Mouse (Mus musculus): ENCODE results near the gene Zfr2. TPM values are rescaled to one million over a fixed set of nuclear protein-coding genes. Genes with fewer than 3 reads are reported as not detected.
A peak's percentile ranks its signal among the peaks of the same experiment; 100 is the strongest.

Gene Zfr2
- polyA plus RNA-seq, 1 experiment from 2014 or later, result 11.6 TPM

- H3K4me3 ChIP-seq, result peak within 1 kb of the TSS; percentile 79
- under 1% methylated on average over 76 of the region's 80 CpGs for WGBS
- peak within 1 kb of the TSS; percentile 91 for H3K4me2 ChIP-seq (replicated peaks)
- no peaks in the 10 kb centered on the region for H3K9me3 ChIP-seq
- H3K36me3 ChIP-seq, result no peaks in the 10 kb centered on the region
- peak within 1 kb of the TSS; percentile 86 for H3K9ac ChIP-seq
- peak; percentile 94 for ATAC-seq (ENCODE audit: low FRiP score, low read depth)
- H3K4me1 ChIP-seq, result peaks cover 47% of the 10 kb centered on the region
- H3K27me3 ChIP-seq, result peaks cover 35% of the 10 kb centered on the region
- peak within 1 kb of the TSS; percentile 85 for H3K27ac ChIP-seq
Measured at GRCm38 (mm10) chr10:81292554-81293333, 59.8 kb downstream of the Zfr2 start, which contains the start of gene Pip5k1c. Gene Pip5k1c, plus strand, starts transcription at chr10:81292963.

GRCm38 (mm10) chr10:81293334-81294030 lies 60.5 kb downstream of the Zfr2 start:
- Histone ChIP-seq H3K4me2 (replicated peaks) (peak overlapping the region; percentile 91), H3K36me3 (no peaks in the 10 kb centered on the region), H3K27me3 (peaks cover 27% of the 10 kb centered on the region), H3K27ac (peak overlapping the region; percentile 85), H3K9ac (peak overlapping the region; percentile 86), H3K9me3 (no peaks in the 10 kb centered on the region), H3K4me3 (peak overlapping the region; percentile 79), H3K4me1 (peaks cover 50% of the 10 kb centered on the region)
- ATAC-seq (ENCODE audit: low FRiP score, low read depth), result no peak
- 3% methylated on average over 25 of the region's 25 CpGs for WGBS

DNA sequence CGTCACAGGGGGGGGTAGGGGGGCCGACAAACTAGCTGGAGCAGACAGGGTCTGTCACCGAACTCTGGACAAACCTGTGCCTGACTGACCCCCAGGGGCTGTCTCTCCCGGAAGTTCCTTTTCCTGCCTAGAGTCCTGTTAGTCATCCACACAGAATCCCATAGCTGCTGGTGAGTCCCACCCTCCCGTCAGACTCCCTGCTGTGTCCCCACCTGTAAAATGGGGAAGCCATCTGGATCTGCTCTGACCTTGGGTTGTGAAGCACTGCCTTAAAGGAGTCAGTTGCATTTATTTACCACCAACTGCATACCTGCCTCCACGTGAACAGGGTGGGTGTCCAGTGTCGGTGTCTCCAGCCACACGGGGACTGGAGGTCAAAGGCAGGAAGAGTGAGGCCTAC lies 61.5 kb downstream of the Zfr2 start:
- no peak for ATAC-seq (ENCODE audit: low FRiP score, low read depth)
- peaks cover 49% of the 10 kb centered on the region for H3K4me1 ChIP-seq
- no peaks in the 10 kb centered on the region for H3K36me3 ChIP-seq
- WGBS, result 33% methylated on average over 8 of the region's 8 CpGs
- no peaks in the 10 kb centered on the region for H3K9me3 ChIP-seq
- H3K27ac ChIP-seq, result no peak overlapping the region
- H3K27me3 ChIP-seq, result peaks cover 24% of the 10 kb centered on the region
- H3K4me2 ChIP-seq (replicated peaks), result peak overlapping the region; percentile 91
- peak overlapping the region; percentile 79 for H3K4me3 ChIP-seq
- H3K9ac ChIP-seq, result peak overlapping the region; percentile 86

DNA sequence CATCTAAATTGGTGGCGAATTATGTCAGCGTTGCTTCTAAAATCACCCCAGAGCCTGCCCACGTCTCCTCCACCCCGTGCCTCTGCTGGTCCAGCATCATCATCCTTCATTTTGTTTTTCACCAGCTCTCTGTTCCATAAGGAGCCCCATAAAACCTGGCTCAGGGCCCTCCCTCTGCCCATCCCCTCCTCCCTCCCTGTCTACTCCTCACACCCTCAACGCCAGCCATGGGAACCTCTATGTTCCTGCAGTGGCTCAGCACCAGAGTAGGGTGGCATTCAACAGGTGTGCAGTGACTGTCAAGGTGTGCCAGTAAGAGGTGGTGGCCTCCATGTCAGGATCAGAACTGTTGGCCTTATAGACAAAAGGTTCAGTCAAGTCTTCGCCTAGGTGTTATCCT lies 62.2 kb downstream of the Zfr2 start:
- WGBS, result 81% methylated on average over 6 of the region's 6 CpGs
- no peak overlapping the region for H3K4me3 ChIP-seq
- peaks cover 44% of the 10 kb centered on the region for H3K4me1 ChIP-seq
- no peaks in the 10 kb centered on the region for H3K36me3 ChIP-seq
- H3K9me3 ChIP-seq, result no peaks in the 10 kb centered on the region
- ATAC-seq (ENCODE audit: low FRiP score, low read depth), result no peak
- H3K9ac ChIP-seq, result peak overlapping the region; percentile 86; the same call in 1 of the 2 replicates
- H3K4me2 ChIP-seq (replicated peaks), result peak overlapping the region; percentile 91
- peaks cover 17% of the 10 kb centered on the region for H3K27me3 ChIP-seq
- H3K27ac ChIP-seq, result no peak overlapping the region

DNA sequence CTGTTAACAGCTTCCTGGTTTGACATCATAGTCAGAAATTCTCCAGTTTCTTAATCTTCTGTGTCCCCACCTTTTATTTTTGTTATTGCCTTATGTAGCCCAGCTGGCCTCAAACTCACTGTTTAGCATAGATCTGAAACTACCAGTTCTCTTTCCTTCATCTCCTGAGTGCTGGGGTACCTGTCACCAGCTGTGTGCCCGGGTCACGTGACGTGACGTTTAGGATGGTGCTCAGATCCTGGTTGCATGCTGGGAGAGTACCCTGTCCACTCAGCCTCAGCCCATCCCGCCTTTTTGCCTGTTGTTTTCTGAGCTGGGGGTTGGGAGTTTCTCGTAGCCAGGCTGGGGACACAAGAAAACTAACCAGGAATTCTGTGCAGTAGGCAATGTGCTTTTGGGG lies 64.3 kb downstream of the Zfr2 start:
- ATAC-seq (ENCODE audit: low FRiP score, low read depth), result no peak
- H3K4me2 ChIP-seq (replicated peaks), result no peak overlapping the region
- no peaks in the 10 kb centered on the region; the same call in 1 of the 2 replicates for H3K36me3 ChIP-seq
- no peak overlapping the region for H3K9ac ChIP-seq
- H3K4me3 ChIP-seq, result no peak overlapping the region
- H3K9me3 ChIP-seq, result no peaks in the 10 kb centered on the region
- H3K27me3 ChIP-seq, result no peaks in the 10 kb centered on the region
- H3K27ac ChIP-seq, result peak overlapping the region; percentile 33; the same call in 1 of the 2 replicates
- 82% methylated on average over 6 of the region's 6 CpGs for WGBS
- peaks cover 32% of the 10 kb centered on the region for H3K4me1 ChIP-seq

DNA sequence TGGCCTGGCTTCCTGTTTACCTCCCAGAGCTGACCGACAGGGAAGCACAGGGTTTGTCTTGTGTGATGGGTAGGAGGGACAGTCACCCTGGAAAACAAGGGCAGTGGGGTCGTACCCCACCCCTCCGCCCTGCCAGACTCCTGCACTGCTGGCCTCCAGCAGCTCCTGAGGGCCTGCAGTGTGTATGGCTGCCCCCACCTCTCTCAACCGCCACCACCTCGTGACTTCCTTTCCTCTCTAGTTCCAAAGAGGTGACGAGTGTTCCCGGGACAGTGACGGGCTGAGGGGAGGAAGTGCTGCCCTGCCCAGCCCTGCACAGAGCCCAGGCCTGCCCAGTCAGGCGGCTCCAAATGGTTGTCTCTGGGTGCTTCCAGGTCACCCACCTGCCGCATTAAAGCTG lies 64.9 kb downstream of the Zfr2 start:
- no peaks in the 10 kb centered on the region for H3K27me3 ChIP-seq
- WGBS, result 54% methylated on average over 10 of the region's 10 CpGs
- no peak overlapping the region for H3K4me2 ChIP-seq (replicated peaks)
- no peak overlapping the region for H3K4me3 ChIP-seq
- H3K36me3 ChIP-seq, result no peaks in the 10 kb centered on the region; the same call in 1 of the 2 replicates
- no peaks in the 10 kb centered on the region for H3K9me3 ChIP-seq
- no peak for ATAC-seq (ENCODE audit: low FRiP score, low read depth)
- H3K9ac ChIP-seq, result peak overlapping the region; percentile 35; the same call in 1 of the 2 replicates
- H3K27ac ChIP-seq, result peak overlapping the region; percentile 33; the same call in 1 of the 2 replicates
- peaks cover 34% of the 10 kb centered on the region for H3K4me1 ChIP-seq

DNA sequence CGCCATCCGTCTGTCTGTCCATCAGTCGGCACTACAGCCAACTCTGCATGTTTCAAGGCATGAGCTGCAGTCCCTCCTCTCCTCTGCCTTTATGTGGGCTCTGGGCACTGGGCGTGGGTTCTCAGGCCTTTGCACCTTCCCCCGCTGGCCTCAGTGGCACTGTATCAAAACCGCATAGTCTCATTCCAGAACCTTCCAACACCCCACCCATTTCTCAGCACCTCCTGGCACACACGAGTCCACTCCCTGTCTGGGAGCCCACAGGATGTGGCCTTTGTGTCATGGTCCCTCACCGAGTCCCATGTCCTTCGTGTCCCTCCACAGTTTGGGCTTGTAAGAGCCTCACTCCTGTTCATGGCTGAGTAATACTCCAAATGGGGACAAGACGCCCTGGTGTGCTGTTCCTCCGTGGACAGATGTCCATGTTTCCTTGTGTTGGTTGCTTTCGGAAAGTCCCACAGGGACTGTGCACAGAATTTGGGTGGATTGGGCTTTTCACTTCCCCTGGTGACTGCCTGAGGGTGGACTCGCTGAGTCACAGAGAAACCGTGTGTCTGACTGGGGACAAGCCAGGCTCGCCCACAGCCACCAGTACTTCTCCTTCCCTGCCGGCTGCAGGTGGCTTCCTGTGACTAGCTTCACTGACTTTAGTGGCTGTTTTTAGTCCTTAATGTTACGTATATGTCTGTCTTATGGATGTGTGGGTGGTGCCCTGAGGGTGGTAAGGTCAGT lies 65.6 kb downstream of the Zfr2 start:
- Histone ChIP-seq H3K9me3 (no peaks in the 10 kb centered on the region), H3K4me3 (no peak overlapping the region), H3K4me2 (replicated peaks) (no peak overlapping the region), H3K27ac (no peak overlapping the region), H3K36me3 (no peaks in the 10 kb centered on the region; the same call in 1 of the 2 replicates), H3K27me3 (no peaks in the 10 kb centered on the region), H3K9ac (no peak overlapping the region), H3K4me1 (peaks cover 40% of the 10 kb centered on the region)
- 92% methylated on average over 17 of the region's 17 CpGs for WGBS
- no peak for ATAC-seq (ENCODE audit: low FRiP score, low read depth)

GRCm38 (mm10) chr10:81299585-81300351 lies 66.8 kb downstream of the Zfr2 start:
- H3K9ac ChIP-seq, result peak overlapping the region; percentile 31; the same call in 1 of the 2 replicates
- ATAC-seq (ENCODE audit: low FRiP score, low read depth), result no peak

DNA sequence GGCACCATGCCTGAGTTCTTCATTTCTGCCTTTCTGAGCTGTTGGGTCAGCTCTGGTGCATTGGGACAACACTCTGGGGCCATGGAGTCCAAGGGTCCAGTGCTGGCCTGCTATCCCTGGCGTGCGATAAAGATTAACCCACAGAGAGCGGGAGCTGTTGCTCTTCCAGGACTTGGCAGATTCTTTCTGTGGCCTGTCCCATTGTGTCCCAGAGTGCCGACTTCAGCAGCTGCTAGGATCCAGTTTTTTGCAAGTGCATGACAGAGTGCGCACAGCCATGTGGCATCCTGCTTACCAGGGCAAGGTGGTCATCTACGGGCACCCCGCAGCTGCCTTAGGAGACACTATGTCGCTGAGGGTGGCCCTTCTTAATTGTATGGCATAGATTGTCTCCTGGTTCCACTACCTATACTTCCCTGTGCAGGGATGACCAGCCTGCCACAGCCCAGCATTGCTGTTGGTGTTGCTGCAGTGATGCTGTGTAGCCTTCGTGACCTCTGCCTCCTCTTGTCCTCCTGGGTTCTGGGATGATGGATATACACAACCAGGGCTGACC lies 67.5 kb downstream of the Zfr2 start:
- Histone ChIP-seq H3K9me3 (no peaks in the 10 kb centered on the region), H3K27me3 (no peaks in the 10 kb centered on the region), H3K4me2 (replicated peaks) (no peak overlapping the region), H3K9ac (peak overlapping the region; percentile 31; the same call in 1 of the 2 replicates), H3K36me3 (no peaks in the 10 kb centered on the region; the same call in 1 of the 2 replicates), H3K27ac (no peak overlapping the region), H3K4me1 (peaks cover 21% of the 10 kb centered on the region), H3K4me3 (no peak overlapping the region)
- ATAC-seq (ENCODE audit: low FRiP score, low read depth), result no peak
- WGBS, result 85% methylated on average over 9 of the region's 9 CpGs

More at GRCm38 (mm10) chr10:81299585-81300351, 66.8 kb downstream of the Zfr2 start:
- Histone ChIP-seq H3K4me3 (no peak overlapping the region), H3K4me1 (peaks cover 28% of the 10 kb centered on the region), H3K27ac (no peak overlapping the region), H3K36me3 (no peaks in the 10 kb centered on the region; the same call in 1 of the 2 replicates), H3K9me3 (no peaks in the 10 kb centered on the region), H3K4me2 (replicated peaks) (no peak overlapping the region), H3K27me3 (no peaks in the 10 kb centered on the region)
- 86% methylated on average over 14 of the region's 14 CpGs for WGBS

GRCm38 (mm10) chr10:81301321-81301720 lies 68.4 kb downstream of the Zfr2 start:
- Histone ChIP-seq H3K27me3 (no peaks in the 10 kb centered on the region), H3K4me2 (replicated peaks) (no peak overlapping the region), H3K4me1 (peaks cover 17% of the 10 kb centered on the region), H3K9me3 (no peaks in the 10 kb centered on the region), H3K9ac (no peak overlapping the region), H3K27ac (no peak overlapping the region), H3K4me3 (no peak overlapping the region), H3K36me3 (peaks cover 9% of the 10 kb centered on the region)
- ATAC-seq (ENCODE audit: low FRiP score, low read depth), result no peak
- 83% methylated on average over 9 of the region's 9 CpGs for WGBS
